Mouse (Mus musculus): ENCODE measurements at regions not wholly inside any gene's neighbourhood (a gene's known extent, or its start where the extent isn't known, plus 50 kb on each side); places are given as distances from the start of the nearest gene placed in this dataset.

DNA sequence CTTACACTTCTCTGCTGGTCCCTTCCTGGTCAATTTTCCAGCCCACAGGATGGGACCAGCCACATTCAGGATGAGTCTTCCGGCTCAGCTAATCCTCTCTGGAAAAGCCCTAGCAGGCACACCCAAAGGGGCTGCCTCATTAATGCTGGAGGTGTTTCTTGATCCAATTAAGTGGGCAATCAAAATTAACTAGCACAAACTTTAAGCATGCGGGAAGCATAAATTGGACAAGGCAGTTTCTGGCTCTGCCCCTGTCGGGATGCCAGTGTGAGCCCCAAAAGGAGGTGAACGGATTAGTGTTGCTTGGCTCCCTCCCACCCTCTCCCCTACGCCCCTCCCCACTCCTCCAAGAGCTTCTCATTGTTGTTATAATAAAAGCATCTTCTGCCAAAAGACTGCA, 262.5 kb upstream of the Id4 start:
- DNase-seq, result peak in 1 of 2 experiments; percentile 12

DNA sequence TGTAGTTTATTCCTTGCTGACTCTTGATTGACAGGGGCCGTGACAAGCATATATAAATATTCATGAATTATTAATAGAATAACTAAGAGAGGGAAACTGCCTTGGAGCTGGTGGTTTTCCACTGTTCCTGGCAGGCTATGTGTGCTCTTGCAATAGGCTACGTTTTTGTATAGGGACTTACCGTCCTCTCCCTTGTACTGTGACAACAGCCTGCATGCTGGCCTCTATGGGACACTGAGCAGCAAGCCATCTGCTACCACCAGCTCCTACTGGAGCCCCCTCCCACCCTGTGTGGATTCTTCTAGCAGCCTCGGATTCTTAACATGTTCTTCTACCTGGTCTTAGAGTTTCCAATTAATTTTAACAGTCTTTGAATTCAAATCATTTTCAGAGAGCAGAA, 261.6 kb upstream of the Id4 start:
- peak; percentile 40 to 55 for DNase-seq

DNA sequence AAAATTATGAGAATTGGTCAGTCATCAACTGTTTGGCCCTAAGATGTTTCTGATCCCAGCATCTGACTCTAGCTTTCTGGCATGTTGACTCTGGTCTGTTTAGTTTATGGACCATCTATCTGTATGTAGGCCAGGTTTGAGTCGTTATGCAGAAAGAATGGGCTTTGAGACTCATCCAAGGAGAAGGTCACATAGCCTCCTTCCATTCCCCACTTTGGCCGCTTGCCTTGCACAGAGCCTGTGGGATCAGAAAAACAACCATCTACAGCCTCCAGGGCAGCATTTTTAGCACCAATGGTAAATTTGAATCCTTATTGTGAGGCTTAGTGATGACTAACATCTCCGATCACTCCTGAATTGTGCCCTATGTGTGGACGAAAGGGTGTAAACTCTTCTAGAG, 257.9 kb upstream of the Id4 start:
- DNase-seq, result peak; percentile 37 to 48

DNA sequence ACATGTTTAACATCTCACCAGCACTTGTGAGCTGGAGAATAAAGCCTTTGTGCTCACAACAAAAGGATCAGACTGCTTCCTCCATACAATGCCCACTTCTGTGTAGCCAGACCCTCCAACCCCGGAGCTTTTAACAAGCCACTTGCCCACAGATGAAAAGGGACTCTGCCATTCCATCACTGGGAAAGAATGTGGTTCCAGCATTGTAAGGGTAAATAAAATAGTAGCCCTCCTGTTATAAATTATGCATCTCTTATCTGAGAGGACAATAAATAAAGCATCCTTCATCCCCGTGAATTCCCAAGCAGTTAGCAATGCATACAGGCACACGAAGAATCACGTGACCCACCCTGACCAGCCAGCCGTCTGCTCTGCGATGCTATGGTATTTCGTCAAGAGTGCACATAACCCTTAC, 247.7 kb upstream of the Id4 start:
- DNase-seq, result no peak

DNA sequence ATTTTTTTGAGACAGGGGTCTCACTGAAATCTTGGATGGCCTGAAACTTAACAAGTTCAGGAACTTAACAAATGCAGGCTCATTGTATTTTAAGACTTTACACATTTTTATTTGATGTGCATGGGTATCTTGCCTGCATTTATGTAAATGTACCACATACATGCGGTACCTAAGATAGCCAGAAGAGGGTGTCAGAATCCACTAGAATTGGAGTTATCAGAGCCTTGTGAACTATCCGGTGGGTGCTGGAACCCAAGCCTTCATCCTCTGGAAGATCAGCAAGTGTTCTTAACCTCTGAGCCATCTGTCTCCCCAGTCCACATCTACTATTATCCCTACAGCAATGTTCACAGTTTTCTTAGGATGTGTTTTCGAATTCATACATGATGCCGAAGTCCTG, 245.7 kb upstream of the Id4 start:
- DNase-seq, result no peak

DNA sequence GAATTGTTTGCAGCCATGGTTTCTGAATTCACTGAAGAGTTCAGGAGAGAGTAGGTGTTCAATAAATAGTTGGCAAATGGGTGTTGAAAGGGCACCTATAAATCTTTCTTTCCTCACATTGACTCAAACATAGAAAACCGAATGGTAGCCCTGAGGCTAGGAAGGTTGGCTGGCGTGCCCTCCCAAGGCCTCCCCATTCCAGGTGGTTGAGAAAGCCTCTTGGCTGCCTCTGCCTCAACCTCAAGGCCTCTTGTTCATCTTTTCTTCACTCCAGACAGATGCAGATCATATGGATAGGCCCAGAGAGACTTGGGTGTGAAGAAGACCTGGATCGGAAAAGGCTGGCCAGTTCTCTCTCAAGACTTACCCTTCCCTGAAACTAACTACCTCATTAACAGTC, 245.0 kb upstream of the Id4 start:
- no peak for DNase-seq

DNA sequence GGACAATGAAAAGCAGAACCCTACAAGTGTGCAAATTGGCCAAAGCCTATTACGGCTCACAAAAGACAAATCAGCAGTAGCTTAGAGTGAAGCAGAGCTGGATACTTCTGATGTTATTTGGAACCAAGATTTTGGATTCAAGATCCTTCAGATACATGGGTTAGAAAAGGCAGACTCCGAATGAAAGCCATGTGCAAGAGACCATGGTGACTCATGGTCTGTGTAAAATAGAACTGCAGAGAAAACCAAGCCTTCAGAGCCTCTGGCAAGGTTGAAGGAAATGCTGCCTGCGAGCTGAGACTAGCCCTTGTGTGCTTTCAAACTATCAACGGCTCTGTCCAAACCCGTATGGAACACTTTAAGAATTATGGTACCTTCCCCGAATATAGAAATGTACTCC, 244.4 kb upstream of the Id4 start:
- no peak for DNase-seq

DNA sequence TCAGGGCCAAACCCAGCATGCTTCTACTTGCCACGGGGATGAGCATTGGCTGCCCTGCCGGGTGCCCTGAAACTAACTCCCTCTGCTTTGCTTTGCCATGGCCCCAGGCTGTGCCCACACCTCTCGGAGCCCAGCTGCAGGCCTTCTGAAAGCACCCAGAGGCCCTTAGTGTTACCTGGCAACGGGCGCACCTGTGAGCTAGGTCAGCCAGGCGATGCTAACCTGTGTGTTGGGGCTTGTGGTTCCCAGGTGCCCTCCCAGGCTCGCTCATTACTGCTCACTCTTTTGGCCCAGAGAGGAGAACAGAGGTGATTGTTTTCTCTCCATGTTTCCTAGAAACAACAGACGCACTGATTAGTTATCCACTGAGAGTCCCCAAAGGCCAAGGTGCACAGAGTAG, 243.4 kb upstream of the Id4 start:
- no peak for DNase-seq

DNA sequence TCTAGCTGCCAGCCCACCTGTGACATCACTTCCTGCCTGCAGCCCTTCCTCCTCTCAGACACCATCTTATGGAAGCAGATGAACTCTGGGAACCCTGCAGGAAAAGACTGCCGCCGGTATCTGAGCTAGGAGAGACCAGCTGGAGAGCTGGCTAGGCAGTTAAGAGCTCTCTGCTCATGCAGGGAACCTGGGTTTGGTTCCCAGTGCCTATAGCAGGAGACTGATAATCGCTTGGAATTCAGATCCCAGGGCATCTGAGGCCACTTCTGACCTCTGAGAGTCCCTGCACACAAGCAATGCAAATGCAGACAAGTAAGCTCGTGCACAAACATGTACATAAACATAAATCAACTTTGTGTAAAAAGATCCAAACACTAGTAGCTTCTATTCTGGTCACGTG, 242.4 kb upstream of the Id4 start:
- DNase-seq, result peak; percentile 28 to 47

DNA sequence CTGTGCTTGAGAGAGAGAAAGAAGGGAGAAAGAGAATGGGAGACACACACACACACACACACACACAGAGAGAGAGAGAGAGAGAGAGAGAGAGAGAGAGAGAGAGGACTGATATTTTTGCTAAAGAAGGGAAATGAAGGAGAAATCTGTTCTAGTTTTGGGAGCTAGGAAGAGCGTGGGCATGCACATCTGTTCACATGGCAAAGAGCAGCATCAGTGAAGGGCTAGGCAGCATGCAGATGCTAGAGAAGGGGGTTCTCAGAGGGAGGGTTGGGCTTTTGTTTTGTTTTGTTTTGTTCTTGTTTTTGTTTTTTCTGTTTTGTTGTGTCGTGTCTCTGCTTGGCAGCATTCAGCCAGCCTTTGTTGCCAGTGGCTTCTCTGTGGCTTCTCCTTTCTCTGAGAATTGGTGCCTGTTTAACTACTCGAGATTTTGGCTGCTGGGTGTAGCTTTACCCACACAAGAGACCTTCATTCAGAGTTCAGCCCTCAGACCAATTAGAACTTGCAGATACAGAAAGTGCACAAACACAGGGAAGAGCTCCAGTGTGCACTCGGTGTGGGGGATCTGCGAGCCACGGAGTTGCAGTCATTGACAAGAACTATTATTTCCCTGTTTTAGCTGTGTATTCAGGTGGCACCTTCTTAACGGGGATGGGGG, 237.9 kb upstream of the Id4 start:
- no peak for DNase-seq

DNA sequence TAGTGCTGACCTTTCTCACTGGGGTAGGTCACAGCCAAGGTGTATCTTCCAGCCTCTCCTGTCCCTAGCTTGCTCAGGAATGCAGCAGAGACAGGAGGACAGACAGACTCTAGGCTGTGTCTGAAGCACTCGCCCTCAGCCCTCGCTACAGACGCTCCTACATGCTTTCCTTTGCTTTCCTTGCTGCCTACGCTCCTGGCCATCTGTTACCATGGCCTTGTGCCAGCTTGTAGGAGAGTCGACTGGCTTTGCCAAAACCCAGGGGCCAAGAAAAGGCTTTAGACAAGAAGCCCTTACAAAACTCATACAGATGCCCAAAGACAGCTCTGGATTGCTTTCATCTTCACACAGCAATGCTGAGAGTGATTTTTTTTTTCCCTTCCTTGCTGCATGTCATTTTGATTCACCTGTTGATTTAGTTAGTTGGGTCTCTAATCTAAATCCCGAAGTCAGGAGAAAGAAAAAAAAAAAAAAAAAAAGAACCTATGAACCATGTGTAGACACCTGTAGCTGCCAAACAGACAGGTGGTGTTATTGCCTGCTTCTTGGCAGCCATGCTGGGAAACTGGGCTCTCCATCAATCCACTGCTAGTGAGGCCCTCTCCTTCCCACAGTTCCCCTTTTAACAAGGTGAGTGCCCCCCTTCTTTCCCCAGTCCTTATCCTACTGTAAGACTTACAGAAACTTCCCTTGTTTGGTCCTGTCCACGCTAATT, 233.1 kb upstream of the Id4 start:
- peak; percentile 99 for DNase-seq

DNA sequence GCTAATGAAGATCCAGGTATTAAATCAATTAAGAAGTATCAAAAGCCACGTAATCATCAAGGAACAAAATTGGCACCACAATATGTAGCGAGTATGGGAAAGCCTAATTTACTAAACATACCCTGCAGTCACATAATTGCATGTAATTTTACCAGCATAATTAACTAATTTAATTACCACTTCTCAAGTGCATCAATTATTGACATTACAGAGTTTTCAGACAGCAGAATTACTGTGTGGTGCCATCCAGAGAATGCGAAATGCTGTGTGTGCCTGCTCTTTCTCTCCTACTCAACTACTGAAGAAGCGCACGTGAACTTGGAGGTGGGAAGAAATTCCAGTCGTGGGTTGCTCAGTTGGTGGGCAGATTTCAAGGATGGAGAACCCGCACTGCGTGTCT, 229.5 kb upstream of the Id4 start:
- DNase-seq, result no peak

DNA sequence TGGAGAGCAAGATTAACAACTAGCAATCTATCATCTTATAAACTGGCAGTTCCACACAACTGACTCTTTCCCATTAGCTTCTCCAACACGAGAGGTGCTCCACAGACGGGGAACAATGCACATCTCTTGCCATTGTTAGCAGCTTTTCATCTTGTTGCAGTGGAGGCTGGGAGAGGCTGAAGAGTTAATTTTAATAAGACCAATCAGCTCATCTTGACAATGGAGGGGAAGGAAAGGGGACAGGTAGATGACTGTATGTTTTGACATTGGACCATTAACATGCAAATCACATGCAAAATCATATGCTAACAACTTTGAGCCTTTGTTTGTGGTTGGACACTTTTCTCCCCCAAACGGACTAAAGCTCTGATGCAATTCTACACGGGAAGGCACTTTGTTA, 218.9 kb upstream of the Id4 start:
- no peak for DNase-seq

DNA sequence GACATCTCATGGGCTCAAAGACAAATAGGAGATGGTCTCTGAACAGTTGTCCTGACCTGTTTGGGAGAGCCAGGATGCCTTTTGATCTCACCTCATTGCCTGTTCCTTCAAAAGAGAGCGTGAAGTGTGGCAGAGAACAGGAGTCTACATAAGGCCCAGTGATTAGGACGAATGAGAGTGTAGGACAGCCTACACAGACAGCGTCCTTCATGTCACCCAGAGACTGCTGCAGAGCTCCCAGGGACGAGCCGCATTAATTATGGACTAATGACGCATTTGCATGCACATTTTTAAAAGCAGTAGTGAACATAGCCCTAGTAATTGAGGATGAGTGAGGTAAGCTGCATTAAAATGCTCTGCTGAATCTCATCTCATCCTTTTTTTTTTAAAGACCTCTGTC, 218.5 kb upstream of the Id4 start:
- DNase-seq, result no peak

DNA sequence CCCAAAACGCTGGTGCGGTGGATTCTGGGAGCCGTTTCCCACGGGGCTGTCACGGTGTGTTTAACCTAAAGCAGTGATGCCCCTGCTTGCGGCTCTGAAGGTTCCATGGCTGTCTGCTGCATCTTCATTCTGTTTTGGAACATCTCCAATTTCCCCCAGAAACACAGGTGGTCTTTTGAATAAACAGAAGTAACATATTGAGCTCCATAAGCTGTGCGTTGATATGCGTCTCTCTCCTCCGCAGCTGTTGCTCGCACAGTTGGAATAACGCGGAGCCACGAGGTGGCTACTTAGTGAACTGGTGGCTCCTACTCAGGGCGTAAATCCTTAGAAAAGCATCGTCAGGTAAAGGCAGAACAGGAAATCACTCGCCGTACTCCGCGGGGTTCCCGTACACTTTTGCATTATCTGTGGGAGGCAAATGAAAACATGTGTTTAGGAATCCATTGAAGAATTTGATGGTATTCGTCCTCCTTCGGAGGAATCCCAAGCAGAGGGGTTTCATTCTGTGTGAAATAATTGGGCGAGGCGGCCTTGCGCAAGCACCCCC, 214.8 kb upstream of the Id4 start:
- peak; percentile 17 for DNase-seq

DNA sequence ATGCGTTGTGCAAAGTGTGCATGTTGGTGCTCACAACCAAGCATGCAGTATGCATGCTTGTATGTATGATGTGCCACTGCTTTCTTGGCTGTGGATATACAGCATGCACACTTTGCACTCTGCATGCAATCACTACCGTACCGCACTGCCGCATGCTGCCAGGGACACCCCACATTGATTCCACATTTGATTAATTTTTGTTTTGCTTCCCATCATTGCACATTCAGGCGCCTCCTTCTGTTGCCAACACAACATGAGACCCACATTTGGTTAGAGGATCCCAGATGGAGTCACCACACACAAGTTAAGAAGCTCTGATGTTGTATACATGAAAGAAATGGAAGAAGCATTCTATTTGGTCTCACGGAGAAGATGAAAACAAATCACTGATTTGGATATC, 211.2 kb upstream of the Id4 start:
- no peak for DNase-seq

DNA sequence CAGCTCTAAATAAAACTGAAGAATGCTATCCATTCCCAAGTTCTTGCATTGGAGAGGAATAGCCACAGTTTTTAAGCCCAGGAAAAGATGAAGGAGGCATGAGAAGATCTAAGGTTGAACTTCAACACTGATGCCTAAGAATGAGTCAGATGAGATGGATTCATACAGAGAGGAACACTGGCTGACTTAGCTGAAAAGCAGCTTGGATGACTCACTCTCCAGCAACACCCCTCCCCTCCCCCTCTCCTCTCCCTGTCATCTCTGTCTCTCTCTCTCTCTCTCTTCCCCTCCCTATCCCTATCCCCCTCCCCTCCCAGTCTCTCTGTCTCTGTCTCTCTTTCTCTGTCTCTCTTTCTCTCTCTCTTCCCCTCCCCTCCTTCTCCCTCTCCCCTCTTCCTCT, 186.4 kb upstream of the Id4 start:
- no peak for DNase-seq

DNA sequence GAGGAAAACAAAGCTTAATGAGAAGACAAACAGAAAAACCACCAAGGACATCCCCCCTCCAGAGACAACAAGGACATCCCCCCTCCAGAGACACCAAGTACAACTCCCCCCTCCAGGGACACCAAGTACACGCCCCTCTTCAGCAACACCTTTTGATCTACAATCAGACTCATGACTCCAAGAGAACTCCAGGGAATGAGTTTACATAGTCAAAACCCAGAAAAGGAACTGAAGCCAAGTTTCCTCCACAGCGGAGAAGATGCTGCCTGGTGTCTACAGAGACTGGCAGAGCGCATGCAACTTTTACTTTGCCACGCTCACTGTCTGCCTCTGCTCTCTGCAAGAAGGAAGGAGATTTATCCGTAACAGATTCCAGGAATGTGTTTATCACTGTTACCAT, 185.7 kb upstream of the Id4 start:
- DNase-seq, result no peak

DNA sequence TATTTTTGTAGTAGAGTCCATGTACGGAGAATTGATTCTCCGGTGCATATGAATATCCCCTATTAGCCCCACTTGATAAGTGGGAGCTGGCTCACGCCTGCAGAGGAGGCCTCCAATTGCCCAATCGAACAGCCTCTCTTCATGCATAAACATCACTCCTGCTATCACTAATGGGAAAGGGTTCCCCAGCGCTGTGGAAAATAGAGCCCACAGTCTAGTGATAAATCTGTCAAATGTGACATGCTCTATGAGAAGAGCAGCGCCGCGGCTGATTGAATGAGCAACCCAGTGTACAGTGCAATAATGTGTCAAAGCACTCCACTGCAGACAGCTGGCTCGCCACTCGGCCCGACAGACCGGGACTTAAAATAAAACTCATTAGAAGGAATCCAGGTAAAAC, 182.8 kb upstream of the Id4 start:
- no peak for DNase-seq

DNA sequence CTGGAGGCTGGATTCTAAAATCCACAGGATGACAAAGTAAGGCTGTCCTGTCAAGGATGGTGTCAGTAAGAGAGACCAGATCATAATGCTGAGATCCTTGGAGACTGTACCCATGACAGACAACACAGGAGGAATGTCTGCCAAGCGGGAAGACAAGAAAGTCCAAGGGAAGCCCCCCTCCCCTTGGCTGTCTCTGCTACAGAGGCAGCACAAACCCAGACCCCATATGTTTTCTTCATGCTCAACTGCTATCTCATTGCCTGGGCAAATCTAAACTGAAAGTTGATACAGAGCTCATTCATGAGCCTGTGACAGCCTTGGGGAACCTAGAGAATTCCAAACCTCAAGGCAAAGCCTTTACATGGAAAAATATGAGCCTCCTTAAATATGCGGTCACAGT, 177.7 kb upstream of the Id4 start:
- peak; percentile 27 to 56 for DNase-seq

DNA sequence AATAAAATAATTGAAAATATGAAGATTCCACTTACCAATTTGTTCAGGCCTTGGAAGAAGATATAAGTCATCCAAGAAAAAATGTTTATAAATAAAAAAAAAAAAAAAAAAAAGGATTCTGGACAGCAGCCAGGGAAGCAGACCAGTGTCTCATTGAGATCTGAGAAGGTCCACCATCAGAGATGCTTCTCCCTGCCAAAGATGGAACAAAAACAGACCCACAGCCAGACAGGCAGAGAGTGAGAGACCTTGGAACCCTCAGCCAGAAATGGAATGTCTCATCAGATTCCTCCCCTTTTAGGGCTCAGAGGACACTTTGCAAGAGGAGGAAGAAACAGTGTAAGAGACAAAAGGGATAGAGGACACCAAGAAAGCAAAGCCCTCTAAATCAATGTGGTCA, 177.2 kb upstream of the Id4 start:
- no peak for DNase-seq

DNA sequence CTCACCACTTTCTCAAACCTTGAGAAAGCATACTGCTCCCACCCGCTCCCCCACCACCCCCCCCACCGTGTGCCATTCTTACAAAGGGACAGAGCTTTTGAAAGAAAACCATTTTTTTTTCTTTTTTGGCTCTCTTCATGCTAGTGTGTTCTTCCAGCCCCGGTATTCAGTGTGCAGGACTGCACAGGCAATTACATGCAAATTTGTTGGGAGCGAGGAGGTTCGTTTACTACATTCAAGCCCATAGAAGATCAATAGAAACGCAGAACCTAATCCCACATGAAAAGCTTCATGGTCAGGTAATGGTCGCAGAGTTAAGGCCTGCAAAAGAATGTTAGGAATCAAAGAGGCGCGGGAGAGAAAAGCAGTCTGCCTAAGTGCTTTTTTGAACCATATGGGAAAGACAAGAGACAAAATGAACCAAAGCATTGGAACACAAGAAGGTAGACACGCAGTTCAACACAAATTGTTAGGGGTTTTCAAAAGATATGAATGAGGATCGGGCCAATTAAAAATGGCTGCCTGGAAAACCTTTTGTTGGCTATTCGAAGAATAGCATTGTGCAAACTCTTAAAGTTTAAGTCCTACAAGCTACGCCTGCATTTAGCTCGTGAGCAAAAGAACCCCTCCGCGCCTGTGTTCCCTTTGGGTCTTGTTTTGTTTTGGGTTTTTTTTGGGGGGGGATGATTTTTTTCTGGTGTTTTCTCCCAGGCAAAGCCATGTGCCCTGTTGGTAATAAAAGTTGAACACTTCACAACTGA, 166.6 kb upstream of the Id4 start:
- DNase-seq, result no peak

DNA sequence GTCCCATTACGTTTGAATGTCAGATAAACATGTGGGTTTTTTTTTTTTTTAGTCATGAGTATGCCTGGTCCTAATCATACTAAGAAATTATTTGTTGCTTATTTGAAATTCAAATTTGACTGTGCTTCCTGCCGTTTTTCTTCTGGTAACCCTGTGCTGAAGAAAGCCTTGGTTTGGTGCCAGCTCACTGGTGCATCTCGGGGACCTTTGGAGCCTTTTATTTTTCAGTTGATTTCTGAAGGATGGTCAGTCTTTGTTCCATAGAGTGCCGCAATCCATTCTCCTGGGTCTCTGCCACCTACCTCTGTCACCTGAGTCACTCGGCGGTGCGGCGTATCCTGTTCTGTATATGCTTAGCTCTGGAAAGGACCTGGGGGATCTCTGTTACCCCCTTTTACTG, 158.9 kb upstream of the Id4 start:
- DNase-seq, result peak; percentile 39 to 58

DNA sequence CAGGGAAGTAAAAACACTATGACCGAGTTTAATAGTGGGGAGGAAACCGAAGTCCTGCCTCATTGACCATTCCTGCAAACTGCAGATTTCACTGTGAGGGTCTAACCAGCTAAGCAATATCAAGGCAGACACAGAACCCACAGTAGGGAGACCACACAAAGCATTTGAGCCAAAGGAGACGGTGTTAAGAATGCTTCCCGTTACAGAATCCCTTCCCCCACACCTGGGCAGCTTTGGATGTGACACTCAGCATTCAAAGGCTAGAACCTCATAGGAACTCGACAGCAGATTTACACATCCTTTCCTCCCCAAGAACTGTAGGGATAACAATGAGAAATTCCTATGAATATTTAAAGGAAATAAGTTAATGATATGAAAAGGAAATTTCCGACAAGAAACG, 158.5 kb upstream of the Id4 start:
- peak in 1 of 2 experiments; percentile 6 for DNase-seq

All from cerebellum, postnatal 10 days (tissue).